Mouse (Mus musculus): ENCODE data around the gene Pcdh7. TPM values are rescaled to one million over a fixed set of nuclear protein-coding genes. Genes with fewer than 3 reads are reported as not detected.

The Pcdh7 gene
- total and polyA plus RNA-seq, 3 experiments = not detected

DNA sequence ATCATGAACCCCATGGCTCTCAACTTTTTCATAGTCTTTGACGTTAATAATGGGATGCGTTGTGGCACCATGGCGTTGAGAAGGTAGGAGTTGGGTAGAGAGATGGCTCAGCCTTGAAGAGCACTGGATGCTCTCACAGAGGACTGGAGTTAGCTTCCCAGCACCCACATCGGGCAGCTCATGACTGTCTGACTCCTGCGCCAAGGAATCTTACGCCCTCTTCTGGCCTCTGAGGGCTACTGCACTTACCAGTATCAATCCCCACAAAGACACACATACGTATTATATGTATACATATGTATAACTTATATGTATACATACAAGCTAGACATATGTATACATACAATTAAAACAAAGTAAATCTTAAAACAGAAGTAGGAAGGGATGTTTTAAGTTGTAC is 51.9 kb downstream of the Pcdh7 start:
- no peak overlapping the region for H3K27ac ChIP-seq (ENCODE audit: control insufficient read depth, low read depth, low read length)
- peak in 2 of 3 experiments; percentile 7 to 8; a peak in 2 of 6 replicates for TF ChIP-seq CTCF (IDR thresholded peaks at IDR 0.05 in 2 of 3, conservative IDR thresholded peaks at IDR 0.05 in 1 of 3; ENCODE audit: control insufficient read depth in 1 of 3, insufficient read depth in 1 of 3, low read depth in 2 of 3, low read length in 3 of 3, poor library complexity in 1 of 3, severe bottlenecking in 1 of 3)
- no peak for TF ChIP-seq MYC (IDR thresholded peaks at IDR 0.05; ENCODE audit: low read depth, low read length)
- H3K9me3 ChIP-seq (replicated peaks; ENCODE audit: insufficient read depth, low read length) = no peaks in the 10 kb centered on the region
- no peaks in the 10 kb centered on the region for H3K27me3 ChIP-seq (ENCODE audit: control insufficient read depth in 1 of 2, insufficient read depth in 2 of 2, low read length in 2 of 2)
- no peaks in the 10 kb centered on the region for H3K4me1 ChIP-seq (ENCODE audit: control insufficient read depth in 1 of 2, insufficient read depth in 2 of 2, low read length in 2 of 2)
- H3K4me3 ChIP-seq (ENCODE audit: control insufficient read depth in 1 of 2, insufficient read depth in 1 of 2, low read depth in 2 of 2, low read length in 2 of 2) = no peak overlapping the region
- DNase-seq (ENCODE audit: low read depth, low spot score) = no peak
- no peaks in the 10 kb centered on the region for H3K79me2 ChIP-seq (ENCODE audit: control insufficient read depth, insufficient read depth, low read length, poor library complexity)
- no peak overlapping the region for H3K9ac ChIP-seq (ENCODE audit: control insufficient read depth, low read depth, low read length, poor library complexity, severe bottlenecking)
- H3K36me3 ChIP-seq (ENCODE audit: control insufficient read depth in 1 of 2, insufficient read depth in 2 of 2, low read length in 2 of 2) = no peaks in the 10 kb centered on the region

DNA sequence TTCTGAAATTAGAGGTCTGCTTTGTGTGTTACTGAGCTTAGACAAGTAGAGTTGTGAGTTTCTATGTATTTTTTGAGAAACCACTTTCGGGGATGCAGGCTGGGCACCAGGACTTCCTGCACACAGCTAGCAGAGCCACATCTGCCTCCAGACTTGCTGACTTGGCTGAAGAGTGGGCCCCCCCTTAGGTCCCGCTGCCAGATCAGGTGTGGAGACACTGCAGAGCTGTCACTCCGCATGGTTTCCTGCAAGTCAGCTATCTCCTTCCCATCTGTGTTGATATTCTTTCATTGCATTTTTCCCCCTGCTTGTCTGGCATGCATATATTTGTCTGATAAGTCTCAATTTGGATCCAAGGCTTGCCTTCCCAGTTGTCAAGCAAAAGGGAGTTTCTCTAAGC is 52.6 kb downstream of the Pcdh7 start:
- H3K9me3 ChIP-seq (replicated peaks; ENCODE audit: insufficient read depth, low read length) = no peaks in the 10 kb centered on the region
- no peaks in the 10 kb centered on the region for H3K27me3 ChIP-seq (ENCODE audit: control insufficient read depth in 1 of 2, insufficient read depth in 2 of 2, low read length in 2 of 2)
- no peak overlapping the region for H3K4me3 ChIP-seq (ENCODE audit: control insufficient read depth in 1 of 2, insufficient read depth in 1 of 2, low read depth in 2 of 2, low read length in 2 of 2)
- no peak for TF ChIP-seq POLR2AphosphoS5 (IDR thresholded peaks at IDR 0.05; ENCODE audit: borderline replicate concordance, low read depth, low read length)
- no peak for TF ChIP-seq JUND (IDR thresholded peaks at IDR 0.05; ENCODE audit: low read depth, low read length)
- TF ChIP-seq CTCF (IDR thresholded peaks at IDR 0.05 in 2 of 3, conservative IDR thresholded peaks at IDR 0.05 in 1 of 3; ENCODE audit: control insufficient read depth in 1 of 3, insufficient read depth in 1 of 3, low read depth in 2 of 3, low read length in 3 of 3, poor library complexity in 1 of 3, severe bottlenecking in 1 of 3) = no peak
- TF ChIP-seq POLR2AphosphoS2 (IDR thresholded peaks at IDR 0.05; ENCODE audit: low read length) = no peak
- TF ChIP-seq ZMIZ1 (IDR thresholded peaks at IDR 0.05; ENCODE audit: low read depth, low read length) = no peak
- no peak for TF ChIP-seq ZNF384 (IDR thresholded peaks at IDR 0.05; ENCODE audit: low read depth, low read length)
- no peak for TF ChIP-seq GABPA (IDR thresholded peaks at IDR 0.05; ENCODE audit: low read depth, low read length)
- no peak for TF ChIP-seq TCF12 (IDR thresholded peaks at IDR 0.05; ENCODE audit: low read depth, low read length)
- TF ChIP-seq MAX (IDR thresholded peaks at IDR 0.05; ENCODE audit: low read length) = no peak
- TF ChIP-seq ELF1 (IDR thresholded peaks at IDR 0.05; ENCODE audit: low read depth, low read length) = no peak
- no peak for TF ChIP-seq SIN3A (IDR thresholded peaks at IDR 0.05; ENCODE audit: low read length)
- TF ChIP-seq UBTF (IDR thresholded peaks at IDR 0.05; ENCODE audit: borderline replicate concordance, insufficient read depth, low read depth, low read length) = no peak
- no peak for DNase-seq (ENCODE audit: low read depth, low spot score)
- no peak overlapping the region for H3K27ac ChIP-seq (ENCODE audit: control insufficient read depth, low read depth, low read length)
- H3K36me3 ChIP-seq (ENCODE audit: control insufficient read depth in 1 of 2, insufficient read depth in 2 of 2, low read length in 2 of 2) = no peaks in the 10 kb centered on the region
- no peaks in the 10 kb centered on the region for H3K79me2 ChIP-seq (ENCODE audit: control insufficient read depth, insufficient read depth, low read length, poor library complexity)
- H3K9ac ChIP-seq (ENCODE audit: control insufficient read depth, low read depth, low read length, poor library complexity, severe bottlenecking) = no peak overlapping the region
- H3K4me1 ChIP-seq (ENCODE audit: control insufficient read depth in 1 of 2, insufficient read depth in 2 of 2, low read length in 2 of 2) = no peaks in the 10 kb centered on the region

DNA sequence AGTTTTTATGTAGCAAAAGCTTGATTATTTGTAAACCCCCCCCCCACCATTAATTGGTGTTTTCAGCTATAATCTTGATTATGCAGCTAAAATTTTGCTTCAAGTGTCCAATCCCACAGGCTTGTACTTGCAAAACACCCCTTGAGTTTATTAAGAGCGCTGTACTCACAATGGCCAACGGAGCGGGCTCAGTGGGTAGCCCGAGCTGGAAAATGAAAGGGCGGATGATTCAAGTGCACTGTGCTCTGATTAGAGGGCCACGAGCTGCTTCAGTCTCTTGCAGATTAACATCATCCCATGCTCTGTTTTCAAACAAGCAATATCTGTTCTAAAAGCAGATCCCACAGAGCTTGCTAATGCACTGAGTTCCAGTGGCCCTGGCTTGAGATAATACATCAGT is 53.4 kb downstream of the Pcdh7 start:
- TF ChIP-seq ZC3H11A (IDR thresholded peaks at IDR 0.05; ENCODE audit: low read depth, low read length) (no peak), ELF1 (IDR thresholded peaks at IDR 0.05; ENCODE audit: low read depth, low read length) (no peak), UBTF (IDR thresholded peaks at IDR 0.05; ENCODE audit: borderline replicate concordance, insufficient read depth, low read depth, low read length) (no peak), CHD2 (IDR thresholded peaks at IDR 0.05; ENCODE audit: low read length) (no peak), SMC3 (IDR thresholded peaks at IDR 0.05; ENCODE audit: low read depth, low read length) (no peak), POLR2AphosphoS5 (IDR thresholded peaks at IDR 0.05; ENCODE audit: borderline replicate concordance, low read depth, low read length) (no peak), NRF1 (IDR thresholded peaks at IDR 0.05; ENCODE audit: insufficient read depth, low read depth, low read length, poor library complexity, severe bottlenecking) (no peak), POLR2A (IDR thresholded peaks at IDR 0.05; ENCODE audit: control insufficient read depth in 1 of 2, insufficient read depth in 1 of 2, low read depth in 1 of 2, low read length in 2 of 2, poor library complexity in 1 of 2) (no peak)
- H3K4me1 ChIP-seq (ENCODE audit: control insufficient read depth in 1 of 2, insufficient read depth in 2 of 2, low read length in 2 of 2) = no peaks in the 10 kb centered on the region

More for the DNA sequence above, 53.4 kb downstream of the Pcdh7 start:
- no peak for DNase-seq (ENCODE audit: low read depth, low spot score)
- Histone ChIP-seq H3K4me3 (ENCODE audit: control insufficient read depth in 1 of 2, insufficient read depth in 1 of 2, low read depth in 2 of 2, low read length in 2 of 2) (no peak overlapping the region), H3K9ac (ENCODE audit: control insufficient read depth, low read depth, low read length, poor library complexity, severe bottlenecking) (no peak overlapping the region), H3K36me3 (ENCODE audit: control insufficient read depth in 1 of 2, insufficient read depth in 2 of 2, low read length in 2 of 2) (no peaks in the 10 kb centered on the region), H3K79me2 (ENCODE audit: control insufficient read depth, insufficient read depth, low read length, poor library complexity) (no peaks in the 10 kb centered on the region), H3K27me3 (ENCODE audit: control insufficient read depth in 1 of 2, insufficient read depth in 2 of 2, low read length in 2 of 2) (no peaks in the 10 kb centered on the region), H3K27ac (ENCODE audit: control insufficient read depth, low read depth, low read length) (no peak overlapping the region), H3K9me3 (replicated peaks; ENCODE audit: insufficient read depth, low read length) (no peaks in the 10 kb centered on the region)

All from MEL (cell line).